Mouse (Mus musculus): Measurements from ENCODE around the gene Mfrp.

GRCm38 (mm10) chr9:44114453-44114852 is 12.9 kb downstream of the Mfrp start:
- TF ChIP-seq CTCF (IDR thresholded peaks at IDR 0.05; ENCODE audit: borderline replicate concordance, insufficient read depth, low read length) (no peak), POLR2A (IDR thresholded peaks at IDR 0.05; ENCODE audit: low read depth, low read length) (no peak)

Measured in embryonic fibroblast, embryonic 13.5 days (primary cell).